Mouse (Mus musculus) limb, embryonic 15.5 days (tissue): ENCODE results near the gene Gm20388. TPM values are rescaled to one million over a fixed set of nuclear protein-coding genes. Genes with fewer than 3 reads are reported as not detected.

Experiments
- ATAC-seq: fragments of 200-750 bp; cut with Nextera tagmentation; 2 replicates; pipeline ENCODE4 v1.8.0; 2017; ENCODE audit warnings: low read depth, moderate TSS enrichment; ENCODE audit not compliant: insufficient number of reproducible peaks, low FRiP score, low TSS enrichment
- H3K27ac ChIP-seq: fragments of 300-500 bp; sonication (generic); 2 replicates; pipeline ENCODE4 v1.5.1; 2015; ENCODE audit warnings: moderate library complexity, mild to moderate bottlenecking, inconsistent platforms
- H3K27me3 ChIP-seq: fragments of 300-500 bp; sonication (generic); 2 replicates; pipeline ENCODE4 v1.6.1; 2015; ENCODE audit warnings: inconsistent platforms
- H3K36me3 ChIP-seq: fragments of 300-500 bp; sonication (generic); 2 replicates; pipeline ENCODE4 v1.6.1; 2015; ENCODE audit warnings: inconsistent platforms
- H3K4me1 ChIP-seq: fragments of 300-500 bp; sonication (generic); 2 replicates; pipeline ENCODE4 v1.6.1; 2015; ENCODE audit warnings: inconsistent platforms
- H3K4me2 ChIP-seq: fragments of 300-500 bp; sonication (generic); 2 replicates; pipeline ENCODE4 v1.6.1; 2015; ENCODE audit warnings: mild to moderate bottlenecking, inconsistent platforms
- H3K4me3 ChIP-seq: fragments of 300-500 bp; sonication (generic); 2 replicates; pipeline ENCODE4 v1.5.1; 2015; ENCODE audit warnings: mild to moderate bottlenecking, inconsistent platforms
- H3K9ac ChIP-seq: fragments of 300-500 bp; sonication (generic); 2 replicates; pipeline ENCODE4 v1.6.1; 2015; ENCODE audit warnings: inconsistent platforms
- H3K9me3 ChIP-seq: fragments of 300-500 bp; sonication (generic); 2 replicates; pipeline ENCODE4 v1.6.1; 2016; ENCODE audit warnings: inconsistent platforms
- WGBS: fragments of 180-500 bp; shearing (Covaris S2); methylation state at CpG from one replicate; pipeline ENCODE4 v1.1.7; 2015; 5-methylcytosine and 5-hydroxymethylcytosine counted together
- polyA plus RNA-seq: library from polyadenylated mRNA; unstranded; fragments of >200 nt; fragmentation: Nextera tagmentation; extraction: Ambion mirVana; gene quantifications from 2 replicates; pipeline ENCODE4 v1.2.1, GENCODE M21; 2015

Gm20388 gene
- polyA plus RNA-seq, 1 experiment from 2014 or later, result 4.9 TPM

- H3K4me1 ChIP-seq, result 0 out of 2 replicates have a peak, but pooled peaks cover 3% of the 10 kb centered on the region
- 0 out of 2 replicates have a peak, but pooled peaks cover 9% of the 10 kb centered on the region for H3K27me3 ChIP-seq
- no peak overlapping the region for H3K9ac ChIP-seq
- H3K9me3 ChIP-seq, result no peaks in the 10 kb centered on the region
- 57% methylated on average over 14 of the region's 14 CpGs for WGBS
- H3K36me3 ChIP-seq, result no peaks in the 10 kb centered on the region
- ATAC-seq, result no peak
- no peak overlapping the region for H3K27ac ChIP-seq
- no peak overlapping the region for H3K4me3 ChIP-seq
- no peak overlapping the region for H3K4me2 ChIP-seq
Observed at GRCm38 (mm10) chr8:120916831-120917435, 1006.3 kb downstream of the Gm20388 start.

GRCm38 (mm10) chr8:120920527-120920926 lies 1009.9 kb downstream of the Gm20388 start:
- 0 out of 2 replicates have a peak, but pooled peaks cover 9% of the 10 kb centered on the region for H3K27me3 ChIP-seq
- ATAC-seq, result no peak
- H3K36me3 ChIP-seq, result no peaks in the 10 kb centered on the region
- 81% methylated on average over 4 of the region's 4 CpGs for WGBS
- H3K9ac ChIP-seq, result no peak overlapping the region
- no peaks in the 10 kb centered on the region for H3K9me3 ChIP-seq
- H3K4me3 ChIP-seq, result no peak overlapping the region
- H3K4me2 ChIP-seq, result no peak overlapping the region
- no peak overlapping the region for H3K27ac ChIP-seq
- no peaks in the 10 kb centered on the region for H3K4me1 ChIP-seq

GRCm38 (mm10) chr8:120926201-120926600 lies 1015.6 kb downstream of the Gm20388 start:
- no peak for ATAC-seq
- Histone ChIP-seq H3K36me3 (no peaks in the 10 kb centered on the region), H3K4me2 (no peak overlapping the region), H3K9ac (no peak overlapping the region), H3K4me1 (0 out of 2 replicates have a peak, but pooled peaks cover 2% of the 10 kb centered on the region), H3K9me3 (no peaks in the 10 kb centered on the region), H3K27me3 (peaks cover 11% of the 10 kb centered on the region; the same call in 1 of the 2 replicates), H3K4me3 (no peak overlapping the region), H3K27ac (no peak overlapping the region)
- 86% methylated on average over 9 of the region's 9 CpGs for WGBS

- Histone ChIP-seq H3K4me1 (0 out of 2 replicates have a peak, but pooled peaks cover 2% of the 10 kb centered on the region), H3K4me3 (no peak overlapping the region), H3K27ac (no peak overlapping the region), H3K36me3 (no peaks in the 10 kb centered on the region), H3K4me2 (no peak overlapping the region), H3K27me3 (peaks cover 21% of the 10 kb centered on the region; the same call in 1 of the 2 replicates), H3K9me3 (no peaks in the 10 kb centered on the region), H3K9ac (no peak overlapping the region)
- WGBS, result 77% methylated on average over 6 of the region's 6 CpGs
- no peak for ATAC-seq
Observed at GRCm38 (mm10) chr8:120928082-120928481, 1017.4 kb downstream of the Gm20388 start.

GRCm38 (mm10) chr8:120934596-120934995 lies 1024.0 kb downstream of the Gm20388 start:
- 0 out of 2 replicates have a peak, but pooled peaks cover 9% of the 10 kb centered on the region for H3K4me1 ChIP-seq
- H3K36me3 ChIP-seq, result no peaks in the 10 kb centered on the region
- no peak for ATAC-seq
- H3K27me3 ChIP-seq, result peaks cover 65% of the 10 kb centered on the region
- H3K4me3 ChIP-seq, result no peak overlapping the region
- no peak overlapping the region for H3K27ac ChIP-seq
- H3K4me2 ChIP-seq, result no peak overlapping the region
- WGBS, result 92% methylated on average over 9 of the region's 9 CpGs
- H3K9ac ChIP-seq, result no peak overlapping the region
- H3K9me3 ChIP-seq, result no peaks in the 10 kb centered on the region

- Histone ChIP-seq H3K4me3 (no peak overlapping the region), H3K4me1 (0 out of 2 replicates have a peak, but pooled peaks cover 10% of the 10 kb centered on the region), H3K27ac (no peak overlapping the region), H3K36me3 (no peaks in the 10 kb centered on the region), H3K9ac (no peak overlapping the region), H3K27me3 (peaks cover 74% of the 10 kb centered on the region), H3K4me2 (no peak overlapping the region), H3K9me3 (no peaks in the 10 kb centered on the region)
- ATAC-seq, result no peak
- 45% methylated on average over 10 of the region's 10 CpGs for WGBS
Observed at GRCm38 (mm10) chr8:120936685-120937084, 1026.0 kb downstream of the Gm20388 start.

- Histone ChIP-seq H3K9ac (no peak overlapping the region), H3K4me1 (0 out of 2 replicates have a peak, but pooled peaks cover 10% of the 10 kb centered on the region), H3K27ac (no peak overlapping the region), H3K4me3 (no peak overlapping the region), H3K9me3 (no peaks in the 10 kb centered on the region), H3K27me3 (peaks cover 67% of the 10 kb centered on the region), H3K36me3 (no peaks in the 10 kb centered on the region), H3K4me2 (no peak overlapping the region)
- 37% methylated on average over 9 of the region's 9 CpGs for WGBS
- no peak for ATAC-seq
Observed at GRCm38 (mm10) chr8:120937474-120937873, 1026.8 kb downstream of the Gm20388 start.

GRCm38 (mm10) chr8:120940287-120940686 lies 1029.6 kb downstream of the Gm20388 start:
- no peak overlapping the region for H3K9ac ChIP-seq
- H3K27ac ChIP-seq, result no peak overlapping the region
- H3K36me3 ChIP-seq, result no peaks in the 10 kb centered on the region
- H3K4me2 ChIP-seq, result no peak overlapping the region
- H3K9me3 ChIP-seq, result no peaks in the 10 kb centered on the region
- H3K4me3 ChIP-seq, result no peak overlapping the region
- WGBS, result 21% methylated on average over 12 of the region's 12 CpGs
- H3K4me1 ChIP-seq, result 0 out of 2 replicates have a peak, but pooled peaks cover 10% of the 10 kb centered on the region
- peaks cover 60% of the 10 kb centered on the region for H3K27me3 ChIP-seq
- no peak for ATAC-seq

- ATAC-seq, result no peak
- no peak overlapping the region for H3K4me2 ChIP-seq
- H3K4me1 ChIP-seq, result peaks cover 23% of the 10 kb centered on the region
- peaks cover 47% of the 10 kb centered on the region for H3K27me3 ChIP-seq
- no peak overlapping the region for H3K27ac ChIP-seq
- H3K9me3 ChIP-seq, result no peaks in the 10 kb centered on the region
- H3K4me3 ChIP-seq, result no peak overlapping the region
- no peak overlapping the region for H3K9ac ChIP-seq
- no peaks in the 10 kb centered on the region for H3K36me3 ChIP-seq
- WGBS, result 24% methylated on average over 10 of the region's 10 CpGs
Observed at GRCm38 (mm10) chr8:120947240-120947639, 1036.6 kb downstream of the Gm20388 start.

GRCm38 (mm10) chr8:120948050-120948595 lies 1037.5 kb downstream of the Gm20388 start:
- Histone ChIP-seq H3K27ac (no peak overlapping the region), H3K4me3 (no peak overlapping the region), H3K9ac (no peak overlapping the region), H3K27me3 (peaks cover 50% of the 10 kb centered on the region), H3K36me3 (no peaks in the 10 kb centered on the region), H3K4me1 (peaks cover 23% of the 10 kb centered on the region), H3K9me3 (no peaks in the 10 kb centered on the region), H3K4me2 (no peak overlapping the region)
- ATAC-seq, result no peak
- WGBS, result 72% methylated on average over 4 of the region's 4 CpGs

- Histone ChIP-seq H3K27ac (no peak overlapping the region), H3K27me3 (peaks cover 50% of the 10 kb centered on the region), H3K4me3 (no peak overlapping the region), H3K9me3 (no peaks in the 10 kb centered on the region), H3K36me3 (no peaks in the 10 kb centered on the region), H3K4me1 (peaks cover 23% of the 10 kb centered on the region), H3K9ac (no peak overlapping the region), H3K4me2 (0 out of 2 replicates have a peak overlapping the region, but pooled peaks have one; percentile 14)
- 43% methylated on average over 25 of the region's 25 CpGs for WGBS
- no peak for ATAC-seq
Observed at GRCm38 (mm10) chr8:120948620-120949491, 1038.2 kb downstream of the Gm20388 start.
